Mouse (Mus musculus) liver, embryonic 13.5 days (tissue): Measurements from ENCODE around the gene Ide. TPM values are rescaled to one million over a fixed set of nuclear protein-coding genes. Genes with fewer than 3 reads are reported as not detected.

Source experiments
- ATAC-seq: fragments of 200-750 bp; cut with Nextera tagmentation; 2 replicates; pipeline ENCODE4 v1.8.0; 2017; ENCODE audit warnings: low read depth, mild to moderate bottlenecking, moderate number of reproducible peaks, moderate library complexity
- DNase-seq: peaks from one replicate; pipeline ENCODE4 v3.0.0; 2022
- H3K27ac ChIP-seq: fragments of 300-500 bp; sonication (generic); 2 replicates; pipeline ENCODE4 v1.5.1; 2015; ENCODE audit warnings: moderate library complexity, mild to moderate bottlenecking, inconsistent platforms
- H3K27me3 ChIP-seq: fragments of 300-500 bp; sonication (generic); 2 replicates; pipeline ENCODE4 v1.6.1; 2015; ENCODE audit warnings: mild to moderate bottlenecking, inconsistent platforms
- H3K36me3 ChIP-seq: fragments of 300-500 bp; sonication (generic); 2 replicates; pipeline ENCODE4 v1.6.1; 2015; ENCODE audit warnings: mild to moderate bottlenecking, inconsistent platforms
- H3K4me1 ChIP-seq: fragments of 300-500 bp; sonication (generic); replicated peaks from 2 replicates; pipeline ENCODE4 v1.6.1; 2015; ENCODE audit warnings: inconsistent platforms
- H3K4me2 ChIP-seq: fragments of 300-500 bp; sonication (generic); 2 replicates; pipeline ENCODE4 v1.6.1; 2015; ENCODE audit warnings: inconsistent platforms, mild to moderate bottlenecking, moderate library complexity
- H3K4me3 ChIP-seq: fragments of 300-500 bp; sonication (generic); replicated peaks from 2 replicates; pipeline ENCODE4 v1.5.1; 2015; ENCODE audit warnings: mild to moderate bottlenecking, inconsistent platforms
- H3K9ac ChIP-seq: fragments of 300-500 bp; sonication (generic); 2 replicates; pipeline ENCODE4 v1.6.1; 2015; ENCODE audit warnings: mild to moderate bottlenecking, inconsistent platforms
- H3K9me3 ChIP-seq: fragments of 300-500 bp; sonication (generic); replicated peaks from 2 replicates; pipeline ENCODE4 v1.6.1; 2016; ENCODE audit warnings: inconsistent platforms
- WGBS: fragments of 180-500 bp; shearing (Covaris S2); methylation state at CpG from one replicate; pipeline ENCODE4 v1.1.7; 2015; ENCODE audit not compliant: insufficient replicate concordance; 5-methylcytosine and 5-hydroxymethylcytosine counted together
- polyA plus RNA-seq: library from polyadenylated mRNA; unstranded; fragments of >200 nt; fragmentation: Nextera tagmentation; extraction: Ambion mirVana; gene quantifications from 2 replicates; pipeline ENCODE4 v1.2.1, GENCODE M21; 2015

Gene Ide
- polyA plus RNA-seq, 1 experiment from 2014 or later, result 31.1 TPM

DNA sequence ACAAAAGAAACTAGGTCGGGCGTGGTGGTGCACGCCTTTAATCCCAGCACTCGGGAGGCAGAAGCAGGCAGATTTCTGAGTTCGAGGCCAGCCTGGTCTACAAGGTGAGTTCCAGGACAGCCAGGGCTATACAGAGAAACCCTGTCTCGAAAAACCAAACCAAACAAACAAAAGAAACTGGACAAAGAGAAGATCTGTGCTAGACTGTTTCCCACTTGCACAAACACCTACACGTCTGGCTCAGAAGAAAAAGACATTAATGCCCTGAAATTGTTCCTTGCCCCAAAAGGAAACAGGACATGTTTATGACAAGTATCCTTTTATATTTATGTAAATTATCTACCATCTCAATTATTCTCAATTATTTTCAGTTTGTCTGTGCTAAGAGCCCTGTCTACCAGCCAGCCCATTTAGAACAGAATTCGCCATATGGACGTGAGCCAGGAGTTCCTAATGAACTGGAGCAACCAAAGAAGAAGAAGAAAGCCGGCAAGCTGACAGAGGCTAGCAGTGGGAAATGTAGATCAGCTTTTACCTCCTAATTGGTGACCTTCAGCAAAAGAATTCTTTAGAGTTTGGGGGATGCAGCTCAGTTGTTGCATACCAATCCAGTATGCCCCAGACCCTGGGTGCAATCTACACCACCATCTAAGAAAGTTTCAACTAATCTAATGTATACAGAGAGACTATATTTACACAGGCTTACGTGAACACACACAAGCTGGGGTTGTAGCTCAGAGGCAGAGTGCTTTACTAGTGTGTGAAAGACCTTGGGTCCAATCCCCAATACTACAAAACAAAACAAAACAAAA, 25.7 kb upstream of the Ide start:
- Histone ChIP-seq H3K9ac (no peak overlapping the region), H3K27ac (no peak overlapping the region), H3K27me3 (no peaks in the 10 kb centered on the region), H3K9me3 (no peaks in the 10 kb centered on the region), H3K4me3 (no peak overlapping the region), H3K4me1 (peaks cover 9% of the 10 kb centered on the region; the same call in 1 of the 2 replicates), H3K36me3 (no peaks in the 10 kb centered on the region), H3K4me2 (no peak overlapping the region)
- no peak for DNase-seq
- no peak for ATAC-seq
- 62% methylated on average over 11 of the region's 11 CpGs for WGBS

DNA sequence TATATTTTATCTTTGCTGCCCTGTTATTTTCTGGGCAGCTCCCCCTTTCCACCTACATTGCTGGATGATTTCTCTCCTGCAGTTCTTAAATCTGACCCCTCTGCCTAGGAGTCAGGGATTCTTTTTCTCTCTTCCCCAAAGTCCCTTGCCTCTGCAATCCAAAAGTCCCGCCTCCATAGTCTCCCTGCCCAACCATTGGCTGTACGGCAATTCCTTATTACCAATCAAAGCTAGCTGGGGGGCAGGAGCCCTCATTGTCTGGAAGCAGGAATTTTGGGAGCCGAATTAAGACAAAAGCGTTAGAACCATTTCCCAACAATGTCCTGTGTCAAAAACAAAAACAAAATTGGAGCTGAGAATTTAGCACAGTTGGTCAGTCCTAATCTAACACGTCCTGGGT, 24.9 kb upstream of the Ide start:
- Histone ChIP-seq H3K36me3 (no peaks in the 10 kb centered on the region), H3K4me2 (no peak overlapping the region), H3K9ac (no peak overlapping the region), H3K27ac (no peak overlapping the region), H3K4me3 (no peak overlapping the region), H3K27me3 (no peaks in the 10 kb centered on the region), H3K4me1 (peaks cover 9% of the 10 kb centered on the region; the same call in 1 of the 2 replicates), H3K9me3 (no peaks in the 10 kb centered on the region)
- WGBS, result 51% methylated on average over 5 of the region's 5 CpGs
- ATAC-seq (no peak), DNase-seq (no peak)

DNA sequence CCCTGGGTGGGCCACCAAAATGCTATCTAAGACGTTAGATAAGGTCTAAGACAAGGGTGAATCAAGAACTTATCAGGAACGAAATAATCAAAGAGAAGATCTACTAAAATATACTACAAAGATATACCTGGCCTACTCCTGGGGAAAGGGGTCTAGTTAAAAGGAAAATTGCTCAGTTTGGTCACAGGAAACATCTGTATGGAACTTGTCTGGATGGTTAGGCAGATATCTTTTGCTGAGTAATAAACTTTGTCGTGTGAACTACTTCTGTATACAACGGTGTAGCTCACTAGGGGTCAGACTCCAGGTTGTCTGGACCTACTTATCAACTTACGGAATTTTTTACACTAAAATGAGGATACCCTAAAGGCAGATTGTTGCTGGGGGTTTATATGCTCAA, 22.4 kb upstream of the Ide start:
- Histone ChIP-seq H3K27me3 (no peaks in the 10 kb centered on the region), H3K4me2 (no peak overlapping the region), H3K9ac (no peak overlapping the region), H3K36me3 (no peaks in the 10 kb centered on the region), H3K27ac (no peak overlapping the region), H3K4me3 (no peak overlapping the region), H3K4me1 (peaks cover 9% of the 10 kb centered on the region; the same call in 1 of the 2 replicates), H3K9me3 (no peaks in the 10 kb centered on the region)
- 19% methylated on average over 5 of the region's 5 CpGs for WGBS
- ATAC-seq (no peak), DNase-seq (no peak)

DNA sequence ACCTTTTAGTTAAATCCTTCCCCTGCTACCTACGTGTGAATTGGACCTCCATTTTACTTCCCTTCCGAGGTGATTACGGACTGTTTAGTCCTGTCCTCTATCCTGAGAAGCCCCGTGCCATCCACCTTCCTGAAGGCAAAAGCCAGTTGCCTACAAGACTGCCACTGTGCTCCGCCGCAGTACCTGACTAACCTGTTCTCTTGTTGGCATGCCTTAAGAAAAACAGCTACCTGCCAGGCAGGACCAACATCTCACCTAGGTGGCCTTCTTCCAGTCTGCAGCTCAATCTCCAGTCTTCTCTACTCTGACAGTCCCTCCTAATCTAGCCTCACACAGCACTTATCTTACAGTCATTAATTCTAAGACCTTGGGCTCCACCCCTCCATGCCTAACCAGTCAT, 15.7 kb upstream of the Ide start:
- H3K27ac ChIP-seq, result no peak overlapping the region
- no peak overlapping the region for H3K4me3 ChIP-seq
- no peak for ATAC-seq
- H3K4me2 ChIP-seq, result no peak overlapping the region
- H3K9me3 ChIP-seq, result peaks cover 7% of the 10 kb centered on the region; the same call in 1 of the 2 replicates
- peaks cover 8% of the 10 kb centered on the region for H3K4me1 ChIP-seq
- H3K27me3 ChIP-seq, result no peaks in the 10 kb centered on the region
- DNase-seq, result no peak
- peaks cover 18% of the 10 kb centered on the region for H3K36me3 ChIP-seq
- 84% methylated on average over 6 of the region's 6 CpGs for WGBS
- no peak overlapping the region for H3K9ac ChIP-seq

DNA sequence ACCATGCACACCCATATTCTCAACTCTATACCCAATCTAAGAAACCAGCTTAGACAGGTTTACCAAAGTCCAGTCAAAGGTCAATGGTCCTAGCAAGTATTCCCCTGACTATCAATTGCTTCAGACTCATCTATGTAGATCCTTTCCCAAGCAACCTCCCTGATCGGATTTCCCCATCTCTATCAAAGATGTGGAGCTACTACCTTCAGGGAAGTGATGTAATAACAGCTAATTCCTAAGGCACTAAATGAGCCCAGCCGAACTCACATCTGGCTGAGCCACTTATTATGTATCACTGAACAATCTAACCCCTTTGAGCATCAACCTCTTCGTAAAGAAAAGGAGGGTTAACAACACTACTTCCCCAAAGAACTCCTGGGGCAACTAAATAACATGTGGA, 15.1 kb upstream of the Ide start:
- ATAC-seq (no peak), DNase-seq (no peak)
- Histone ChIP-seq H3K9me3 (peaks cover 7% of the 10 kb centered on the region; the same call in 1 of the 2 replicates), H3K4me1 (peaks cover 8% of the 10 kb centered on the region), H3K9ac (no peak overlapping the region), H3K27ac (no peak overlapping the region), H3K36me3 (peaks cover 18% of the 10 kb centered on the region), H3K27me3 (no peaks in the 10 kb centered on the region), H3K4me2 (no peak overlapping the region), H3K4me3 (no peak overlapping the region)
- WGBS, result 84% methylated on average over 3 of the region's 3 CpGs

DNA sequence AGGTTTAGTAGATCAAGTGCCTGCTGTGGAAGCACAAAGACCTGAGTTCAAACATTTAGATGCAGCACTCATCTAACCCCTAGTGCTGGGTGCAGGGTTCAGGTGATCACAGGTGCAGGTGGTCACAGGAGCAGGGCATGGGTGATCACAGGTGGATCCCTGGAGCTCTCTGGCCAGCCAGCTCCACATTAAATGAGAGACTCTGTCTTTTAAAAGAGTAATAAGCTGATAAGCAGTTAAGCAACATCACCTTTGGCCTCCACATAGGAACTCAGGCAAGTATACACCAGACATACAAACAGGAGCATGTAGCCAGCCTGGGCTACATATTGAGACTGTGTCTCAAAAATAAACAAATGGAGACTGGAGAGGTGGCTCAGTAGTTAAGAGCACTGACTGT, 11.3 kb upstream of the Ide start:
- H3K27ac ChIP-seq, result no peak overlapping the region

DNA sequence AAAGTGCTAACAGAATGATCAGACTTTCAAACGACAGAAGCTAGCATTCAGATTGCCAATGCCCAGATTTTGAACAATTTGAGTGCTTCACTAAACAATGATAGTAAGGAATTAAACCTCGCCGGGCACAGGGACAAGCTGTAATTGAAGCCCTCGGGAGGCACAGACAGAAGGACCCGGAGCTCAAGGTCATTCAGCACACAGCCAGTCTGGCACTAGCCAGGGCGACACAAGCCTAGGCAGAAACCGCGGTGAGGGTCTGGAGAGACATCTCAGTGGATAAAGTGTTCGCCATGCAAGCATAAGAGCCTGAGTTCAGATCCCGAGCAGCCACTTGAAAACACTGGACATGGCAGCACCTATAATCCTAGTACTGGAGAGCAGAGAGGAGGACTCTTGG, 10.7 kb upstream of the Ide start:
- ATAC-seq, result no peak
- H3K9ac ChIP-seq, result no peak overlapping the region
- no peak overlapping the region for H3K4me3 ChIP-seq
- H3K27me3 ChIP-seq, result no peaks in the 10 kb centered on the region
- H3K4me2 ChIP-seq, result no peak overlapping the region
- DNase-seq, result no peak
- no peak overlapping the region for H3K27ac ChIP-seq
- 84% methylated on average over 10 of the region's 10 CpGs for WGBS
- H3K36me3 ChIP-seq, result peaks cover 18% of the 10 kb centered on the region
- peaks cover 7% of the 10 kb centered on the region; the same call in 1 of the 2 replicates for H3K9me3 ChIP-seq
- H3K4me1 ChIP-seq, result peaks cover 7% of the 10 kb centered on the region

More for the DNA sequence above, 11.3 kb upstream of the Ide start:
- peaks cover 7% of the 10 kb centered on the region; the same call in 1 of the 2 replicates for H3K9me3 ChIP-seq
- no peak overlapping the region for H3K9ac ChIP-seq
- peaks cover 18% of the 10 kb centered on the region for H3K36me3 ChIP-seq
- H3K27me3 ChIP-seq, result no peaks in the 10 kb centered on the region
- no peak overlapping the region for H3K4me3 ChIP-seq
- H3K4me2 ChIP-seq, result no peak overlapping the region
- ATAC-seq (no peak), DNase-seq (no peak)
- H3K4me1 ChIP-seq, result peaks cover 13% of the 10 kb centered on the region

DNA sequence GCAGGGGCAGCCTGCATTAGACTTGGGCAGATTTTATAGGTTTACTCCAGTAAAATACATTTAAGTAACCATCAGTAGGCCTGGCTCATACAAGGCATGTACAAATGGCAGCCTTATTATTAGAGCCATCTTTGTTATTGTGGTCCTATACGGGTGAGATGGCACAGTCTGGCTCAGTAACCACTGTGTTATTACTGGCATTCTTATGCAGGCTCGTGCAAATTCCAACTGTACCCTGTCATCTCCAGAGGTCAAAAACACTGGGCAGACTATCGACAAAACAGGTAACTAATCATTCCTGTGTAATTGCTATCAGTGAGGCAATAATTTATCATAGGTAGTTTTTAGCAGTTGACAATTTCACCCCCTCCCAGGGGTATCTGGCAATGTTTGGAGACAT, 8.6 kb upstream of the Ide start:
- H3K9ac ChIP-seq, result no peak overlapping the region
- peaks cover 5% of the 10 kb centered on the region; the same call in 1 of the 2 replicates for H3K4me1 ChIP-seq
- ATAC-seq, result no peak
- H3K27ac ChIP-seq, result no peak overlapping the region
- no peaks in the 10 kb centered on the region for H3K9me3 ChIP-seq
- H3K27me3 ChIP-seq, result no peaks in the 10 kb centered on the region
- no peak for DNase-seq
- H3K4me3 ChIP-seq, result no peak overlapping the region
- 70% methylated on average over 3 of the region's 3 CpGs for WGBS
- H3K36me3 ChIP-seq, result peaks cover 4% of the 10 kb centered on the region; the same call in 1 of the 2 replicates
- no peak overlapping the region for H3K4me2 ChIP-seq

DNA sequence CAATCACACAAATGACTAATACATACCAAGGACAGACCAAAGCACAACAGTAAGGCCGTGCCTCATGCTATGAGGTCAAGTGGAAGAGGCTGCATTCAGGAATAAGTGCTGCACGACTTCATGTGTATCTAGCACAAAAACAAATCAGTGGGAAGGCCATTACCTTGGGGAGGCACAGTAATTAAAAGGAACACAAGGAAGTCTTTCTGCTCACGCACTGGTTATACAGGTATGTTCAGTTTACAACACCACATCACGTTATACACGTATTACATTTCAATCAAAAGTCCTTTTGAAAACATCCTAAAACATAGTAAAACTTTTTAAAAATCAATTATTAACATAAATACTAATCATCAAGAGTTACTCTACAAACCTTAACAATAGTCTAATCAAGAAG, 6.2 kb upstream of the Ide start:
- Histone ChIP-seq H3K36me3 (peaks cover 3% of the 10 kb centered on the region; the same call in 1 of the 2 replicates), H3K9me3 (no peaks in the 10 kb centered on the region), H3K27ac (no peak overlapping the region), H3K9ac (no peak overlapping the region), H3K27me3 (no peaks in the 10 kb centered on the region), H3K4me1 (peaks cover 12% of the 10 kb centered on the region), H3K4me2 (no peak overlapping the region), H3K4me3 (no peak overlapping the region)
- 75% methylated on average over 5 of the region's 5 CpGs for WGBS
- DNase-seq, result no peak
- no peak for ATAC-seq

DNA sequence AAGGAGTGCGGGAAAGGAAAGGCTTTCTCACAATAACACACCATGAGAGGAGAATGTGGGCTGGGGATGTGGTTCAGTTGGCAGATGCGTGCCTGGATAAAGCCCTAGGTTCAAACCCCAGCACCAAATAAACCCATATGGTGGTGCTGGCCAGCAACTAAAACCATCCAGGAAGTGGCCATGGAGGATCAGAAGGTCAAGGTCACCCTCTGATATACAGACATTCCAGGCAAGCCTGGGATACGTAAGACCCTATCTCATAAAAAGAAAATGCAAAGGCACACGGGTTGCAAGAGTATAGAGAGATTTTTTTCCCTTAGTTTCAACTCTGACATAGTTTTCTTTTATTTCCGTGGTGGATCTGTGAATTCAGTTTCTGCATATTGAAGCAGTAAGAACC, 3.3 kb upstream of the Ide start:
- Histone ChIP-seq H3K4me2 (no peak overlapping the region), H3K9me3 (no peaks in the 10 kb centered on the region), H3K27me3 (no peaks in the 10 kb centered on the region), H3K9ac (no peak overlapping the region), H3K4me3 (no peak overlapping the region), H3K36me3 (no peaks in the 10 kb centered on the region), H3K27ac (no peak overlapping the region), H3K4me1 (peaks cover 13% of the 10 kb centered on the region)
- DNase-seq (no peak), ATAC-seq (no peak)
- 60% methylated on average over 5 of the region's 5 CpGs for WGBS

DNA sequence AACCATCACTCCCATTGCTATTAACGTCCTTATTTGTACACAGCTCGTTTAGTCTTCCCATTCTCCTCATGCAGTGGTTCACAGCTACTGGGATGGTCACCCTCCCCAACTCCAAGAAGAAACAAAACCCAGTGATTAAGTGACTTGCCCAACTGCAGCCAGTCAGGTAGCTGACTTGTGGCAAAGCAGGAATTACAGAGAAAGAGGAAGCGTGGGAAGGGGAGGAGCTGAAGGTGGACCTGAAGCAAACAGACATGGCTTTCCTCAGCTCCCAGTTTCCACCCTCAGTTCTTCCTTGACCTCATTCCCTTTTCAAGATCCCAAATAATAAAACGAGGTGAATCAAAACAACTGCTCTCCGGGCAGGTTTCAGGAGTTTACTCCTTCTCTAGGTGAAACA, 2.8 kb upstream of the Ide start:
- no peak overlapping the region for H3K27ac ChIP-seq
- no peak for DNase-seq
- 49% methylated on average over 5 of the region's 5 CpGs for WGBS

DNA sequence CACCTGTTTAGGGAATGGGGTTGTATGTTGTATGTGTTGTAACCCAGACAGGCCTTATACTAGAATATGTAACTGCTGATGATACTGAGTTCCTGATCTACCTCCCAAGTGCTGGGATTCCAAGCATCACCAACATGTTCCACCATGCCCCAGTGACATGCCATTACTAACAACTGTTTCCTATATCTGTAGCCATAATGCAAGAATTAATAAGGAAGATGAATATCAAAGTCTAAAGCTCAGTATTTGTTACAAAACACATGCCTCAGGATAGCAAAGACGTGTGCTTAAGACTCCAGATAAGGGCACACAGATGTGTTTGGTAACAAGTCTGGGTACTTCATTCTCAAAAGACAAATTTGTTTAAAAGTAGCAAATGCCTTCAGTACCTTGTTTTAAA, 2.3 kb downstream of the Ide start:
- no peaks in the 10 kb centered on the region for H3K36me3 ChIP-seq
- H3K4me3 ChIP-seq, result no peak overlapping the region
- no peaks in the 10 kb centered on the region for H3K27me3 ChIP-seq
- ATAC-seq, result no peak
- peaks cover 35% of the 10 kb centered on the region for H3K4me1 ChIP-seq
- H3K4me2 ChIP-seq, result no peak overlapping the region
- DNase-seq, result no peak
- H3K9me3 ChIP-seq, result no peaks in the 10 kb centered on the region
- 36% methylated on average over 1 of the region's 1 CpGs for WGBS
- no peak overlapping the region for H3K27ac ChIP-seq
- no peak overlapping the region for H3K9ac ChIP-seq

More for the DNA sequence above, 2.8 kb upstream of the Ide start:
- Histone ChIP-seq H3K27me3 (no peaks in the 10 kb centered on the region), H3K9me3 (no peaks in the 10 kb centered on the region), H3K4me3 (no peak overlapping the region), H3K9ac (no peak overlapping the region), H3K4me1 (peaks cover 16% of the 10 kb centered on the region), H3K36me3 (no peaks in the 10 kb centered on the region), H3K4me2 (no peak overlapping the region)
- ATAC-seq, result no peak
